Mouse (Mus musculus) E14TG2a.4 (cell line): ENCODE data around the gene Irs1.

Experiments
- H3K27me3 ChIP-seq: 2 replicates; pipeline ENCODE4 v1.6.1; 2014; ENCODE audit warnings: low read length, control low read depth; ENCODE audit not compliant: insufficient read depth
- H3K36me3 ChIP-seq: 2 replicates; pipeline ENCODE4 v1.6.1; 2014; ENCODE audit warnings: low read length, control low read depth; ENCODE audit not compliant: insufficient read depth
- H3K4me1 ChIP-seq: replicated peaks from 2 replicates; pipeline ENCODE4 v1.6.1; 2014; ENCODE audit warnings: low read depth, low read length, control low read depth
- H3K4me3 ChIP-seq: replicated peaks from 2 replicates; pipeline ENCODE4 v1.5.1; 2014; ENCODE audit warnings: mild to moderate bottlenecking, low read length
- H3K9me3 ChIP-seq: 2 replicates; pipeline ENCODE4 v1.6.1; 2014; ENCODE audit warnings: low read length, control low read depth
- CTCF ChIP-seq: conservative IDR thresholded peaks from 2 replicates; pipeline ENCODE4 v1.5.1; 2014; ENCODE audit warnings: low read length
- NANOG ChIP-seq: IDR thresholded peaks from 2 replicates; pipeline ENCODE4 v1.6.1; 2014; ENCODE audit warnings: borderline replicate concordance, low read length, mixed read lengths
- POU5F1 ChIP-seq: IDR thresholded peaks from 2 replicates; pipeline ENCODE4 v1.6.1; 2014; ENCODE audit warnings: low read length, borderline replicate concordance

The Irs1 gene

GRCm38 (mm10) chr1:82291151-82291797 is at the start of gene Irs1:
Gene Irs1 (minus strand): TSS chr1:82291416.
- no peak for TF ChIP-seq NANOG
- TF ChIP-seq POU5F1 = no peak
- no peak for TF ChIP-seq CTCF
- Histone ChIP-seq H3K27me3 (peaks cover 71% of the 10 kb centered on the region), H3K4me3 (peak within 1 kb of the TSS; percentile 87), H3K4me1 (peaks cover 48% of the 10 kb centered on the region), H3K36me3 (no peaks in the 10 kb centered on the region), H3K9me3 (no peaks in the 10 kb centered on the region)

GRCm38 (mm10) chr1:82334506-82334905 is 43.3 kb upstream of the Irs1 start:
- no peaks in the 10 kb centered on the region for H3K27me3 ChIP-seq
- TF ChIP-seq POU5F1 (no peak), CTCF (no peak), NANOG (no peak)
- no peaks in the 10 kb centered on the region for H3K4me1 ChIP-seq
- H3K9me3 ChIP-seq = no peaks in the 10 kb centered on the region
- H3K4me3 ChIP-seq = no peak overlapping the region
- no peaks in the 10 kb centered on the region for H3K36me3 ChIP-seq

- Histone ChIP-seq H3K9me3 (no peaks in the 10 kb centered on the region), H3K4me1 (no peaks in the 10 kb centered on the region), H3K36me3 (no peaks in the 10 kb centered on the region), H3K4me3 (no peak overlapping the region), H3K27me3 (no peaks in the 10 kb centered on the region)
- TF ChIP-seq NANOG = no peak
- TF ChIP-seq POU5F1 = no peak
- TF ChIP-seq CTCF = no peak
Observed at GRCm38 (mm10) chr1:82329954-82330247, 38.7 kb upstream of the Irs1 start.

GRCm38 (mm10) chr1:82329237-82329953 is 38.2 kb upstream of the Irs1 start:
- H3K4me1 ChIP-seq = peaks cover 2% of the 10 kb centered on the region
- H3K9me3 ChIP-seq = no peaks in the 10 kb centered on the region
- no peaks in the 10 kb centered on the region for H3K27me3 ChIP-seq
- no peak overlapping the region for H3K4me3 ChIP-seq
- no peaks in the 10 kb centered on the region for H3K36me3 ChIP-seq
- TF ChIP-seq CTCF (no peak), POU5F1 (no peak), NANOG (no peak)

GRCm38 (mm10) chr1:82328033-82328775 is 37.0 kb upstream of the Irs1 start:
- no peak for TF ChIP-seq POU5F1
- no peak for TF ChIP-seq NANOG
- no peak for TF ChIP-seq CTCF
- H3K27me3 ChIP-seq = no peaks in the 10 kb centered on the region
- H3K36me3 ChIP-seq = no peaks in the 10 kb centered on the region
- H3K4me1 ChIP-seq = peaks cover 8% of the 10 kb centered on the region
- H3K9me3 ChIP-seq = no peaks in the 10 kb centered on the region
- H3K4me3 ChIP-seq = no peak overlapping the region

- Histone ChIP-seq H3K36me3 (no peaks in the 10 kb centered on the region), H3K27me3 (no peaks in the 10 kb centered on the region), H3K9me3 (peaks cover 4% of the 10 kb centered on the region; the same call in 1 of the 2 replicates), H3K4me1 (peaks cover 8% of the 10 kb centered on the region), H3K4me3 (no peak overlapping the region)
- no peak for TF ChIP-seq CTCF
- no peak for TF ChIP-seq POU5F1
- no peak for TF ChIP-seq NANOG
Observed at GRCm38 (mm10) chr1:82326120-82326519, 34.9 kb upstream of the Irs1 start.

- Histone ChIP-seq H3K9me3 (peaks cover 4% of the 10 kb centered on the region; the same call in 1 of the 2 replicates), H3K36me3 (no peaks in the 10 kb centered on the region), H3K4me1 (peaks cover 13% of the 10 kb centered on the region), H3K4me3 (no peak overlapping the region), H3K27me3 (no peaks in the 10 kb centered on the region)
- TF ChIP-seq NANOG (no peak), POU5F1 (no peak), CTCF (no peak)
Observed at GRCm38 (mm10) chr1:82324131-82324785, 33.0 kb upstream of the Irs1 start.

- no peaks in the 10 kb centered on the region for H3K27me3 ChIP-seq
- no peak for TF ChIP-seq CTCF
- no peaks in the 10 kb centered on the region for H3K36me3 ChIP-seq
- H3K4me3 ChIP-seq = no peak overlapping the region
- peaks cover 4% of the 10 kb centered on the region; the same call in 1 of the 2 replicates for H3K9me3 ChIP-seq
- peaks cover 21% of the 10 kb centered on the region for H3K4me1 ChIP-seq
Observed at GRCm38 (mm10) chr1:82321441-82321840, 30.2 kb upstream of the Irs1 start.
